Mouse (Mus musculus): ENCODE data around the gene Syt9.
"Not testable (repeated sequence)": the region's sequence is repeated elsewhere in the genome, so short reads cannot be mapped to it uniquely, and the experiment has no call there.

DNA sequence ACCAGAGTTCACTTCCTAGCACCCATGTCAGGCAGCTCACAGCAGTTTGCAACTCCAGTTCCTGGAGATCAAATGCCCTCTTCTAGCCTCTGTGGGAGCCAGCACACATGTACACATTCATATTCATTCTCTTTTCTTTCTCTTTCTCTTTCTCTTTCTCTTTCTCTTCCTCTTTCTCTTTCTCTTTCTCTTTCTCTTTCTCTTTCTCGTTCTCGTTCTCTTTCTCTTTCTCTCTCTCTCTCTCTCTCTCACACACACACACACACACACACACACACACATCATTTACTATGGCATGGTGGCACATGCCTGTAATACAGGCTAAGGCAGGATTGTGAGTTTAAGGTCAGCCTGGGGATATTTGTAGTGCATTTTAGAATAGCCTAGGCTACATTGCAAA, 115.2 kb downstream of the Syt9 start:
- TF ChIP-seq POLR2A (IDR thresholded peaks at IDR 0.05; ENCODE audit: insufficient read depth, low read length); CTCF (IDR thresholded peaks at IDR 0.05; ENCODE audit: low read depth, low read length): not testable (repeated sequence)

Data from ES-Bruce4 (cell line).